Mouse (Mus musculus) heart, embryonic 13.5 days (tissue): Measurements from ENCODE around the gene Tmem273. TPM values are rescaled to one million over a fixed set of nuclear protein-coding genes. Genes with fewer than 3 reads are reported as not detected.
A peak's percentile ranks its signal among the peaks of the same experiment; 100 is the strongest.

Experiments
- ATAC-seq: fragments of 200-750 bp; cut with Nextera tagmentation; 2 replicates; pipeline ENCODE4 v1.8.0; 2017; ENCODE audit warnings: moderate TSS enrichment; ENCODE audit not compliant: insufficient number of reproducible peaks, low FRiP score, low TSS enrichment; ENCODE audit errors: extremely low read depth
- H3K27ac ChIP-seq: fragments of 300-500 bp; sonication (generic); replicated peaks from 2 replicates; pipeline ENCODE4 v1.5.1; 2015; ENCODE audit warnings: moderate library complexity, mild to moderate bottlenecking, inconsistent platforms
- H3K27me3 ChIP-seq: fragments of 300-500 bp; sonication (generic); replicated peaks from 2 replicates; pipeline ENCODE4 v1.6.1; 2015; ENCODE audit warnings: mild to moderate bottlenecking, inconsistent platforms
- H3K36me3 ChIP-seq: fragments of 300-500 bp; sonication (generic); 2 replicates; pipeline ENCODE4 v1.6.1; 2015; ENCODE audit warnings: mild to moderate bottlenecking, inconsistent platforms
- H3K4me1 ChIP-seq: fragments of 300-500 bp; sonication (generic); 2 replicates; pipeline ENCODE4 v1.6.1; 2015; ENCODE audit warnings: inconsistent platforms
- H3K4me2 ChIP-seq: fragments of 300-500 bp; sonication (generic); 2 replicates; pipeline ENCODE4 v1.6.1; 2015; ENCODE audit warnings: inconsistent platforms, mild to moderate bottlenecking, moderate library complexity
- H3K4me3 ChIP-seq: fragments of 300-500 bp; sonication (generic); 2 replicates; pipeline ENCODE4 v1.5.1; 2015; ENCODE audit warnings: moderate library complexity, mild to moderate bottlenecking, inconsistent platforms
- H3K9ac ChIP-seq: fragments of 300-500 bp; sonication (generic); 2 replicates; pipeline ENCODE4 v1.6.1; 2015; ENCODE audit warnings: inconsistent platforms, mild to moderate bottlenecking, moderate library complexity
- H3K9me3 ChIP-seq: fragments of 300-500 bp; sonication (generic); 2 replicates; pipeline ENCODE4 v1.6.1; 2016; ENCODE audit warnings: inconsistent platforms
- WGBS: fragments of 180-500 bp; shearing (Covaris S2); methylation state at CpG from one replicate; pipeline ENCODE4 v1.1.7; 2015; ENCODE audit warnings: mixed read lengths; 5-methylcytosine and 5-hydroxymethylcytosine counted together
- polyA plus RNA-seq: library from polyadenylated mRNA; unstranded; fragments of >200 nt; fragmentation: Nextera tagmentation; extraction: Ambion mirVana; gene quantifications from 2 replicates; pipeline ENCODE4 v1.2.1, GENCODE M21; 2015

Gene Tmem273
- polyA plus RNA-seq, 1 experiment from 2014 or later, result 0.76 TPM

DNA sequence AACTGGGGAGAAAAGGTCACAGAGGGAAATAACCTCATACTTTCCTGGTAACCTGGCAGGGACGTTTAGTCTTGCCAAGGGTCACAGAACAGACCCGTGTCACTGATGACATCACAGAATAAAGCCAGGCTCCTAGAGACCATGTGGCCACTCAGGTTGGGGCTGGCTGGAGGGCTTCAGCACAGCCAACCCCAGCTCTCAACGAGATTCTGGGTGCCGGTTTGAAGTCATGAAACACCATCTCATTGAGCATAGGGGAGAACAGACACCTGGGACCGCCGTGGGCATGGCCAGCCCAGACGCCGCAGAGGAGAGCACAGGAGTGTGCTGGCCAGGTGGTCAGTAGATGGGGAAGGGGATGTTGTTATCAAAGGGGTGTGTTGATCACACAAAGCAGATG lies 48.1 kb downstream of the Tmem273 start, which contains the start of gene Fam170b:
Gene Fam170b (plus strand): TSS at position 116 of the 400 bp plus-strand sequence.
- Histone ChIP-seq H3K27me3 (peaks cover 5% of the 10 kb centered on the region; the same call in 1 of the 2 replicates), H3K4me1 (peaks cover 19% of the 10 kb centered on the region), H3K4me2 (no peak within 1 kb of the TSS), H3K9me3 (no peaks in the 10 kb centered on the region), H3K36me3 (no peaks in the 10 kb centered on the region), H3K27ac (no peak within 1 kb of the TSS), H3K4me3 (no peak within 1 kb of the TSS), H3K9ac (no peak within 1 kb of the TSS)
- WGBS, result 74% methylated on average over 8 of the region's 8 CpGs
- no peak for ATAC-seq

DNA sequence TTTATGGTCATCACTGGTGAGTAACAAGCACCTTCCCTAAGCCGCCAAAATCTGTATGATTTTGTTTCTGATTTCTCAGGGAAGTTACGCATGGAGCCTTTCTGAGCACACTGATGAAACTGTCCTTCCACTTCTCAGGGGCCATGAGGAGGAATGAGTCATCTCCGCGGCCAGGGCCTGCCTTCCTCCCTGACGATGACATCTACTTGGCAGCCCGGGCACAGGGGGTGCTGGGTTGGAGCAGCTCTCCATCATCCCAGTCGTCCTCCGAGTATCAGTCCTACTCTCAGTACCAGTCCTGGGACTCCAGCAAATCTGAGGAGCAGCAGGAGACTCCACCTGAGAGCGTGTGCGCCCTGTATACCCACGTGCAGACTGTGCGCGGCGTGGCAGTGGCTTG lies 49.4 kb downstream of the Tmem273 start:
- H3K4me2 ChIP-seq, result peak overlapping the region; percentile 31
- no peaks in the 10 kb centered on the region for H3K9me3 ChIP-seq
- H3K36me3 ChIP-seq, result no peaks in the 10 kb centered on the region
- no peak overlapping the region for H3K4me3 ChIP-seq
- WGBS, result 68% methylated on average over 14 of the region's 14 CpGs
- no peak for ATAC-seq
- H3K4me1 ChIP-seq, result peaks cover 19% of the 10 kb centered on the region
- no peak overlapping the region for H3K9ac ChIP-seq
- H3K27me3 ChIP-seq, result peaks cover 8% of the 10 kb centered on the region; the same call in 1 of the 2 replicates
- H3K27ac ChIP-seq, result no peak overlapping the region

DNA sequence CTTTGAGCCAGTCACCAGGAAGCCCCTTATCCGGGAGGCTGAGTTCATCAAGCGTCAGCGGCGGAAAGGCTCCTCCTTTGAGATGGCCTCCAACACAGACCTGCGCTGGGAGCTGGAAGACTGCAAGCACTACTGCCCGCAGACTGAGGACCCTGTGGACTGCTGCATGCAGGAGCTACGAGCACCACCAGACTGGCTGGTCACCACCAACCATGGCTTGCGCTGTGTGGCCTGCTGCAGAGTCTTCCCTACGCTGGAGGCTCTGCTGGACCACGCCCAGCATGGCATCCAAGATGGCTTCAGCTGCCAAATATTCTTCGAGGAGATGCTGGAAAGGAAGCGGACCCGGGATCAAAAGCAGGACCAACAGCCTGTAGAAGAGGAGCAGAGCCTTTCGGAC lies 49.8 kb downstream of the Tmem273 start:
- H3K9me3 ChIP-seq, result no peaks in the 10 kb centered on the region
- H3K9ac ChIP-seq, result no peak overlapping the region
- H3K36me3 ChIP-seq, result no peaks in the 10 kb centered on the region
- H3K4me1 ChIP-seq, result peaks cover 19% of the 10 kb centered on the region
- peak overlapping the region; percentile 31 for H3K4me2 ChIP-seq
- H3K4me3 ChIP-seq, result no peak overlapping the region
- no peak for ATAC-seq
- peaks cover 8% of the 10 kb centered on the region; the same call in 1 of the 2 replicates for H3K27me3 ChIP-seq
- H3K27ac ChIP-seq, result no peak overlapping the region
- WGBS, result 75% methylated on average over 14 of the region's 14 CpGs

DNA sequence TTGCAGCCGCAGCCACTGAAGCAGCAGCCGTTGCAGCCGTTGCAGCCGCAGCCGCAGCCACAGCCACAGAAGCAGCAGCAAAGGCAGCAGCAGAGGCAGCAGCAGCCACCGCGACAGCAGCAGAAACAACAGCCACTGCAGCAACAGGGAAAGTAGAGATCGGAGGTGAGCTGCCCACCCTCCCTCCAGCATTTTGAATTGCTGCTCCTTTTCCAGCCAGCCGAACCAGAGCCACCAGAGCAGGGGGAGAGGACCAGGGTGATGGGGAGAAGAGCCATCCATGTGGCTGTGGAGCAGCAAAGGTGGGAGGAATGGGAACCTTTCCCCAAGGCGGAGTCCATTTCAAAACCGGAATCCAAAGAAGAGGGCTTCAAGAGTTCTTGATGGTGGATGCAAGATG lies 50.4 kb downstream of the Tmem273 start:
- 90% methylated on average over 11 of the region's 11 CpGs for WGBS

DNA sequence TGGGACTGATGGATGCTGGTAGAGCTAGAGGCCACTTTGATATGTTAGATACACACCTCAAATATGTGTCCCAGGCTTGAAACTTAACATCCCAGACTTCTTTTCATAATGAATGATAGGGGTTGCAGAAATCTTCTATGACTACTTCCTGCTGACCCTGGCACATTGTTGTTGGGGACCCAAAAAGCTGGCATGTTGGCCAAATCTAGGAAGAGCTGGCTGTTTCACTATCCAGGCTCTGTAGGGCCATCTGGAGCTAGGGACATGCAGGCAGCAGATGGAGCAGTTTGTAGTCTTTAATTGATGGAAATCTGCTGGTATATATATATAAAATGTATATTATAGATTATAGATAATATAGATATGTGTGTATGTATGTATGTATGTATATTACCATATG lies 56.3 kb downstream of the Tmem273 start:
- no peak for ATAC-seq
- Histone ChIP-seq H3K4me2 (no peak overlapping the region), H3K4me1 (no peaks in the 10 kb centered on the region), H3K27me3 (0 out of 2 replicates have a peak, but pooled peaks cover 3% of the 10 kb centered on the region), H3K9ac (no peak overlapping the region), H3K36me3 (no peaks in the 10 kb centered on the region), H3K9me3 (no peaks in the 10 kb centered on the region), H3K4me3 (no peak overlapping the region), H3K27ac (no peak overlapping the region)

More for the DNA sequence above, 50.4 kb downstream of the Tmem273 start:
- Histone ChIP-seq H3K4me1 (peaks cover 19% of the 10 kb centered on the region), H3K9me3 (no peaks in the 10 kb centered on the region), H3K27me3 (peaks cover 8% of the 10 kb centered on the region; the same call in 1 of the 2 replicates), H3K4me3 (no peak overlapping the region), H3K4me2 (no peak overlapping the region), H3K36me3 (no peaks in the 10 kb centered on the region), H3K9ac (no peak overlapping the region), H3K27ac (no peak overlapping the region)
- ATAC-seq, result no peak

DNA sequence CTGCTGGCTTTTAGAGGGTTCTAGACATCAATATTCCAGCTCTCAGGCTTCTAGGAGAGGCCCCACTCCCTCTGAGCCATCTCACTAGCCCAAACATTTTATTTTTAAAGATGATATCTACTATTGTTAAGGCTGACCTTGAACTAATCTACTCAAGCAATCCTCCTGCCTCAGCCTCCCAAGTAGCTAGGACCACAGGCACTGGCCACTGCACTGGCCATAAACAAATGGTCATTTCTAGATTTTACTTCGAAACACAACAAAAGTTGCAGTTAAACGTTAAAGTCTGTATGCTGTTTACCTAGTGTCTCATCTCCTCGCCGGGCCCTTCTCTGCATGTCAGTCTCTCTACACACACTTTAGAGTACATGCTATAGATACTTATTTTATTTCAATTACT lies 68.3 kb downstream of the Tmem273 start:
- WGBS, result 85% methylated on average over 4 of the region's 4 CpGs

DNA sequence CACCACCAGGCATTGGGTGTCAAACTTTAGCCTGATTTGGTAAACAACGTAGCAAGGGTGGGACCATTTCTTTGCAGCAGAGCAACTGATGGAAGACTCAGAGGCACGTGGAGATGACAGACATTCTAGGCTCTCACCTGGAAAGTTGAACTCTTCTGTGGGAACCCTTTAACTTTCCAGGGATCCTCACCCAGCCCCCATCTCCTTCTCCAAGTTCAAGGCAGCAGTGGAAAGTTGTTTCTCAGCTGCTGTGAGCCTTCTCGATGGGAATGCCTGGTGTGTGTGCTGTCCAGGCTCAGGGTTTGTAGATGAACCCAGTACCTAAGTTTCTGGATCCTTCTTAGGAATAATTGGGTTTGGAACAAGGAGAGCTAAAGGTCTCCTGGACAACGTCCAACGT lies 70.5 kb downstream of the Tmem273 start:
- peaks cover 6% of the 10 kb centered on the region; the same call in 1 of the 2 replicates for H3K27me3 ChIP-seq
- 36% methylated on average over 5 of the region's 5 CpGs for WGBS
- peak overlapping the region; percentile 71 for H3K4me3 ChIP-seq
- ATAC-seq, result no peak
- peak overlapping the region; percentile 88 for H3K9ac ChIP-seq
- peak overlapping the region; percentile 81 for H3K4me2 ChIP-seq
- H3K36me3 ChIP-seq, result no peaks in the 10 kb centered on the region
- H3K27ac ChIP-seq, result peak overlapping the region; percentile 68; the same call in 1 of the 2 replicates
- H3K4me1 ChIP-seq, result peaks cover 46% of the 10 kb centered on the region
- no peaks in the 10 kb centered on the region for H3K9me3 ChIP-seq

More for the DNA sequence above, 68.3 kb downstream of the Tmem273 start:
- no peak for ATAC-seq
- peaks cover 25% of the 10 kb centered on the region for H3K4me1 ChIP-seq
- H3K9ac ChIP-seq, result no peak overlapping the region
- no peak overlapping the region for H3K27ac ChIP-seq
- H3K9me3 ChIP-seq, result no peaks in the 10 kb centered on the region
- peaks cover 6% of the 10 kb centered on the region; the same call in 1 of the 2 replicates for H3K27me3 ChIP-seq
- H3K4me2 ChIP-seq, result no peak overlapping the region
- no peak overlapping the region for H3K4me3 ChIP-seq
- no peaks in the 10 kb centered on the region for H3K36me3 ChIP-seq

DNA sequence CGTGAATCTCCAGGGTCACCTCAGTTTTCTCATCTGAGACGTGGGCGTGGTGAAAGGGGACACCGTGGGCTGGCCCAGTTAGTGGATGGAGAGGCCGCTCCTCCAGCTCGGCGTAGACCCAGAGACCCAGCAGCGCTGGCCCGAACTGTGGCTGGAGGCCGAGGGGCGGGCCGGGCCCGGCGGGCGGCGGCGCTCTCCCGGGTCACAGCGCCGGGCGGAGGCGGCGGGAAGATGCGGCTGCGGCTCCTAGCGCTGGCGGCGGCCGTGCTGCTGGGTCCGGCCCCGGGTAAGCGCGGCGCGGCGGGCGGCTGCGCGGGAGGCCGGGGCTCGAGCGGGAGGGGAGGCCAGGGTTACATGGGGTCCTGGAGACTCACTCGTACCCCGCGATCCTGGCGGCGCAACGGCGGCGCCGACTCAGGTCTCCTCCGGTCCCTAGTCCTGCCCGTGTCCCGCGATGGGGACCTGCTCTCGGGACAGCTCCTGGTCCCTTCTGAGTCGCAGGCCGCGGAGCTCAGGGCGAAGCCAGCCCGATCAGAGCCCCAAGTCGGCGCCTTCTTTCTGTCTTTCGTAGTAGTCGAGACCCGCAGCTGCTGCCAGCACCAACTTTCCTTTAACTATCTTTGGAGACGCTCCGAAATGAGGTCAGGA lies 71.0 kb downstream of the Tmem273 start, which contains the start of gene Vstm4:
Gene Vstm4 (plus strand): TSS at position 76 of the 648 bp plus-strand sequence.
- Histone ChIP-seq H3K9me3 (no peaks in the 10 kb centered on the region), H3K27me3 (peaks cover 6% of the 10 kb centered on the region; the same call in 1 of the 2 replicates), H3K4me3 (peak within 1 kb of the TSS; percentile 71), H3K27ac (peak within 1 kb of the TSS; percentile 68), H3K36me3 (no peaks in the 10 kb centered on the region), H3K9ac (peak within 1 kb of the TSS; percentile 88), H3K4me2 (peak within 1 kb of the TSS; percentile 81), H3K4me1 (peaks cover 51% of the 10 kb centered on the region)
- ATAC-seq, result peak; percentile 22; the same call in 1 of the 2 replicates
- under 1% methylated on average over 67 of the region's 68 CpGs for WGBS

DNA sequence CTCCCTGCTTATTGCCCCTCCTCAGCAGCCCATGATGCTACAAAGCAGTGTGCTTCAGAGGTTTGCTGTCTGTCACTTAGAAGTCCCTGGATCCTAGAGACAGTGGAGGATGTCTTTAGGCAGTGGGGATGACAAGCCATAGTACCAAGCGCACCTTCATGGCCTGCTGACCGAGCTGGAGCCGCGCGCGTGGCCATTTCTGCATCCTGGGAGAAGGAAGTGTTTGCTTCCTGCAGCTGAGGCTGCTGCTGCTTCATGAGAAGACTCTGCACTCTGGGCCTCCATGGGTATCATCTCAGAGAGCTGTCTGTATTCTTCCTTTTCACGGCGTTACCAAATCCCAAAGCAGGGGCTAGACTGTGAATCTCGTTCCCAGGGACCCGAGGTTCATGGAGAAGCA lies 72.6 kb downstream of the Tmem273 start:
- Histone ChIP-seq H3K4me2 (peak overlapping the region; percentile 5; the same call in 1 of the 2 replicates), H3K27me3 (peaks cover 6% of the 10 kb centered on the region; the same call in 1 of the 2 replicates), H3K36me3 (peaks cover 2% of the 10 kb centered on the region; the same call in 1 of the 2 replicates), H3K9ac (no peak overlapping the region), H3K4me1 (peaks cover 58% of the 10 kb centered on the region), H3K27ac (no peak overlapping the region), H3K9me3 (no peaks in the 10 kb centered on the region), H3K4me3 (no peak overlapping the region)
- no peak for ATAC-seq
- WGBS, result 84% methylated on average over 10 of the region's 10 CpGs

DNA sequence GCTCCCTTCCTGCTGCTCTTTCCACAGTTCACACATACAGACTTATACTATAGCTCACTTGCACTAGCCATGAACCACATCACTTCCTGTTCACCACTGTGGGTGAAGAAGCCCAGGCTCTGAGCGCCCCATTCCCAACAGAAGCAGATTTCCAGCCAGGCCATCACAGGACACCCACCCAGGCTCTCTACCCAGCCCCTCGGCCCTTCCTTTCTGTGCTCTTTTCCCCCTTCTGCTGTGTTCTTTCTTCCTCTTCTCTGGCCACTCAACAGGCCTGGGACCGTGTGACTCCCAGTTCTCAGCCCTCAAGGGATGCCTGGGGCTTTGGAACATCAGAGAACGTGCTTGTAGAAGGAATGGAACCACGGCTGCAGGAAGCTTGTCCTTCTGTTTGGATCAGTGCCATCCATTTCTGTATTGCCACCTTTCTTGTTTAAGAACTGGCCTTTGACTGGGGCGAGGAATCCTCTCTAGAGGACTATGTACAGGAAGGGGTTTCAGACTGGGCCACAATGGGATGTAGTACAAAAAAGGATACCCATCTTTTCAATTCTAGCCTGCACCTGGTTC lies 73.3 kb downstream of the Tmem273 start:
- H3K4me1 ChIP-seq, result peaks cover 58% of the 10 kb centered on the region
- no peak overlapping the region for H3K4me3 ChIP-seq
- H3K36me3 ChIP-seq, result peaks cover 9% of the 10 kb centered on the region
- H3K27me3 ChIP-seq, result peaks cover 6% of the 10 kb centered on the region; the same call in 1 of the 2 replicates
- WGBS, result 60% methylated on average over 6 of the region's 6 CpGs
- ATAC-seq, result no peak
- H3K4me2 ChIP-seq, result no peak overlapping the region
- H3K9me3 ChIP-seq, result no peaks in the 10 kb centered on the region
- H3K9ac ChIP-seq, result peak overlapping the region; percentile 24; the same call in 1 of the 2 replicates
- peak overlapping the region; percentile 68 for H3K27ac ChIP-seq

DNA sequence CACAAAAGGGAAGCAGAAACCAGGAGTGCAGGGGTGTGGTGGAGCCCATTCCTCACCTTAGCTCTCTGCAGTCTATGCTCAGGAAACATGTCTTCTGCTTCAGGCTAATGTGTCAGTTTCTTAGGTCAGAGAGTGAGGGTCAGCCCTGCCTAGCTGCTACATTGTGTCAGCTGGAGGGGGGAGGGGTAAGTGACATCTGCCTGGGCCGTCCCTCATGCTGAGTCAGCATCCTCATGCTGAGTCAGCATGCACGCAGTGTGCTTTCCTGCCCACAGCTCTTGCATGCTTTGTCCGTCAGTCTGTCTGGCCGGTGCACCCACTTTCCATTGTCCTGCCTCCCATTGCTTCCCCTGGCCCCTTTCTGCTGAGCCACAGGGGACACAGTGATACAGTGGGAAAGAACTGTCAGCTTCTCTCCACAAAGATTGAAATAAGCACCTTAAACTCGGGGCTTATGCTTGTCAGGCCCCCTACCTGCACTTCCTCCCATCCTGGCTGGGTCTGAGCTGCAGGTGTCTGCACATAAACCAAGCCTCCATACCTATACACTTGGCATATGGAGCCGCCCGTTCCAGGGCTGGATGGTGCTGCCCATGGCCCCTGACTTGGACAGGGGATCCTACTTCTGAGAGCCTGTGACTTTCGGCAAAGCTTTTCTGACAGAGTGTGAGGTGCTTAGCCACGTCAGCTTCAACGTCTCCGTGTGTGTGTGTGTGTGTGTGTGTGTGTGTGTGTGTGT lies 74.2 kb downstream of the Tmem273 start:
- peak overlapping the region; percentile 68 for H3K27ac ChIP-seq
- no peak for ATAC-seq
- H3K4me3 ChIP-seq, result no peak overlapping the region
- H3K9me3 ChIP-seq, result no peaks in the 10 kb centered on the region
- peaks cover 18% of the 10 kb centered on the region for H3K36me3 ChIP-seq
- WGBS, result 53% methylated on average over 11 of the region's 11 CpGs
- H3K27me3 ChIP-seq, result peaks cover 6% of the 10 kb centered on the region; the same call in 1 of the 2 replicates
- peak overlapping the region; percentile 56; the same call in 1 of the 2 replicates for H3K4me2 ChIP-seq
- peaks cover 58% of the 10 kb centered on the region for H3K4me1 ChIP-seq
- H3K9ac ChIP-seq, result peak overlapping the region; percentile 50
